Mouse (Mus musculus) G1E (cell line): ENCODE results near the gene Ntpcr.

Experiments
- CTCF ChIP-seq: IDR thresholded peaks from 2 replicates; pipeline ENCODE4 v1.5.1; 2012; ENCODE audit warnings: low read depth, low read length, inconsistent platforms, mixed read lengths
- GATA1 ChIP-seq: IDR thresholded peaks from 2 replicates; pipeline ENCODE4 v1.6.1; 2012; ENCODE audit warnings: borderline replicate concordance, low read length, inconsistent platforms, mixed read lengths

- TF ChIP-seq CTCF = no peak
- TF ChIP-seq GATA1 = no peak
Observed at GRCm38 (mm10) chr8:125763066-125763786, 33.5 kb downstream of the Ntpcr start.
